Mouse (Mus musculus): ENCODE results near the gene Rps6kl1. TPM values are rescaled to one million over a fixed set of nuclear protein-coding genes. Genes with fewer than 3 reads are reported as not detected.

Gene Rps6kl1
- polyA plus RNA-seq, 1 experiment from 2014 or later, result 0.94 TPM

DNA sequence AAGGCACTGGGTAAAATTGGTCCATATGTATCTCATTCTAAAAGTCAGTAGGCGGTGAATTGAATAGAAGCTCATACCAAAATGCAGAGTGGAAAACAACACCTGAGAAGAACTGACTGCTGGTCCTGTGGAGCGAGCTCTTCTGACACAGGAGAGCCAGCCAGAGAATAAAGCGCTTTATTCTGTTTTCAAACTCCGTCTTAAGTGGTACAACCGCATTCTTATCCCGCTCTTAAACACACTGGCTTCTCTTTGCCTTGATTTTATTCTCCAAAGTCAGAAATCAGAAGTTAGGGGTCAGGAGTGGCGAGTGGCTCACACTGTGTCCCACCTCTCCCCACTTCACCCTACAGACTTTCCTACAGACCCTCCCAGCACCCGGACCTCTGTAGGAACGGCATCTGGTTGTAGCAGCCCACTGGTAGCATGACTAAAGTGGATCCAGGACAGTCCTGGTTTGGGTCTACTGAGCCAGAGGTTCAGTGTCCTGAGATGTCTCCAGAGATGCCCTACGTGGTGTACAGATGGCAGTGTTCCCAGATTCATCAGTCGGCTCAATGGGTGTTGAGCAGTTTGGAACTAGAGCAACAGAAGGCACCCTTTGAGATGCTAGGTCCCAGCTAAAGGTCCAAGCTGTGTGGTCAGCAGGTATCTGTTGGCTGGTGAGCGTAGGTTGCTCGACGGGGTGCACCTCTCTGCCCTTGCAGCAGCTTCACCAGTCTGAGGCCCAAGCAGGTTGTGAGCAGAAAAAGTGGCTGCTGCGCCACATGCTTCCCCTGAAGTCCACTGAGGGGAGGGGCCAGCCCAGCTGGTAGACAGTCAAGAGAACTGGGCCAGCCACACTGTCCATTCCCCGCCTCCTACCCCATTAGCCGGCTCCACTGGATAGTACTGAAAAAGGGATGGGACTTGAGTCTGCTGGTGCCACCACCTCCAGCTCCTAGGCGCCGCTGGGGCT lies 15.3 kb downstream of the Rps6kl1 start:
- peak; percentile 67 for ATAC-seq (ENCODE audit: low read depth)
- Histone ChIP-seq H3K4me3 (ENCODE audit: low read length) (no peak overlapping the region), H3K9me3 (ENCODE audit: control insufficient read depth, low read length) (no peaks in the 10 kb centered on the region), H3K4me1 (replicated peaks; ENCODE audit: control insufficient read depth, insufficient read depth, low read length) (peaks cover 19% of the 10 kb centered on the region), H3K36me3 (ENCODE audit: control insufficient read depth, insufficient read depth, low read length) (peaks cover 30% of the 10 kb centered on the region), H3K4me2 (ENCODE audit: low read depth, low read length) (no peak overlapping the region), H3K27ac (ENCODE audit: low read length) (peak overlapping the region; percentile 67), H3K27me3 (ENCODE audit: control insufficient read depth, insufficient read depth, low read depth, low read length) (peaks cover 2% of the 10 kb centered on the region), H3K9ac (ENCODE audit: low read length) (no peak overlapping the region)
- 49% methylated on average over 19 of the region's 19 CpGs for WGBS

- H3K27ac ChIP-seq (ENCODE audit: low read length), result peak overlapping the region; percentile 67
- no peak overlapping the region for H3K9ac ChIP-seq (ENCODE audit: low read length)
- WGBS, result 79% methylated on average over 8 of the region's 8 CpGs
- H3K36me3 ChIP-seq (ENCODE audit: control insufficient read depth, insufficient read depth, low read length), result peaks cover 45% of the 10 kb centered on the region
- no peaks in the 10 kb centered on the region for H3K9me3 ChIP-seq (ENCODE audit: control insufficient read depth, low read length)
- no peaks in the 10 kb centered on the region for H3K27me3 ChIP-seq (ENCODE audit: control insufficient read depth, insufficient read depth, low read depth, low read length)
- H3K4me1 ChIP-seq (replicated peaks; ENCODE audit: control insufficient read depth, insufficient read depth, low read length), result peaks cover 19% of the 10 kb centered on the region
- no peak for ATAC-seq (ENCODE audit: low read depth)
- no peak overlapping the region for H3K4me3 ChIP-seq (ENCODE audit: low read length)
- no peak overlapping the region for H3K4me2 ChIP-seq (ENCODE audit: low read depth, low read length)
Measured at GRCm38 (mm10) chr12:85134043-85134794, 16.8 kb downstream of the Rps6kl1 start.

GRCm38 (mm10) chr12:85131361-85131760 lies 19.7 kb downstream of the Rps6kl1 start:
- Histone ChIP-seq H3K9ac (ENCODE audit: low read length) (no peak overlapping the region), H3K36me3 (ENCODE audit: control insufficient read depth, insufficient read depth, low read length) (peaks cover 54% of the 10 kb centered on the region), H3K27me3 (ENCODE audit: control insufficient read depth, insufficient read depth, low read depth, low read length) (no peaks in the 10 kb centered on the region), H3K27ac (ENCODE audit: low read length) (no peak overlapping the region), H3K4me1 (replicated peaks; ENCODE audit: control insufficient read depth, insufficient read depth, low read length) (peaks cover 18% of the 10 kb centered on the region), H3K4me2 (ENCODE audit: low read depth, low read length) (no peak overlapping the region), H3K9me3 (ENCODE audit: control insufficient read depth, low read length) (no peaks in the 10 kb centered on the region), H3K4me3 (ENCODE audit: low read length) (no peak overlapping the region)
- WGBS, result 83% methylated on average over 6 of the region's 6 CpGs
- no peak for ATAC-seq (ENCODE audit: low read depth)

GRCm38 (mm10) chr12:85129426-85129978 lies 21.6 kb downstream of the Rps6kl1 start:
- peaks cover 3% of the 10 kb centered on the region; the same call in 1 of the 2 replicates for H3K4me1 ChIP-seq (replicated peaks; ENCODE audit: control insufficient read depth, insufficient read depth, low read length)
- no peaks in the 10 kb centered on the region for H3K27me3 ChIP-seq (ENCODE audit: control insufficient read depth, insufficient read depth, low read depth, low read length)
- WGBS, result 87% methylated on average over 9 of the region's 9 CpGs
- H3K4me3 ChIP-seq (ENCODE audit: low read length), result no peak overlapping the region
- no peak overlapping the region for H3K27ac ChIP-seq (ENCODE audit: low read length)
- H3K36me3 ChIP-seq (ENCODE audit: control insufficient read depth, insufficient read depth, low read length), result peaks cover 59% of the 10 kb centered on the region
- H3K9me3 ChIP-seq (ENCODE audit: control insufficient read depth, low read length), result no peaks in the 10 kb centered on the region
- ATAC-seq (ENCODE audit: low read depth), result no peak
- no peak overlapping the region for H3K4me2 ChIP-seq (ENCODE audit: low read depth, low read length)
- no peak overlapping the region for H3K9ac ChIP-seq (ENCODE audit: low read length)

DNA sequence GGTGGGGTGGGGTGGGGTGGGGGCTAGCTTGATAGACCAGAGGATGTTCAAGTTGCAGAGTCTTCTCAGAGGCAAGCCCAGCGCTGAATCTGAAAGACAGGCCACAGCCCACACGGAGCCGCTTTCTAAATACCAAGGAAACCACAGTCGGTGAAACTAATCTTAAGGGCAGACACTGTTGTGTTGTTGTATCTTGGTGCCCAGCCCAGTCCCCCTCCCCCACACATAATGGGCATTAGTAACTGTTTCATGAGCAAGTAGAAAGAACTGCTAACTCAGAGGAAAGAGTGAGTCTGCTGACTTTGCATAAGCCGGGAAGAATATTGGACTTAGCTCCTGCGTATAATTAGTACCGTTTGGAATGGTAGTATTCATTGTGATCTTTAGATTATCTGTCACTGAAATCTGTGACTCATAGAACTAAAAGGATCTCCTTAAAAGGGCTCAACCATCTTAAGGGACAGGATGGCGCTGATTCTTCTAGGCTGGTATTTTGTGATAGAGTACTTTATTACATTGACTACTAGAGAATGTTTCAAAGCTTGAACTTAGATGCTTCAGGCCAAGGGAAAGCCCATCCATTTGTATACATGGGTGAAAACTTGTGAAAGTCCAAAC lies 24.0 kb downstream of the Rps6kl1 start:
- 87% methylated on average over 8 of the region's 8 CpGs for WGBS
- H3K9me3 ChIP-seq (ENCODE audit: control insufficient read depth, low read length), result no peaks in the 10 kb centered on the region
- no peak overlapping the region for H3K27ac ChIP-seq (ENCODE audit: low read length)

GRCm38 (mm10) chr12:85124751-85125150 lies 26.3 kb downstream of the Rps6kl1 start:
- Histone ChIP-seq H3K4me3 (ENCODE audit: low read length) (no peak overlapping the region), H3K36me3 (ENCODE audit: control insufficient read depth, insufficient read depth, low read length) (peaks cover 54% of the 10 kb centered on the region), H3K9ac (ENCODE audit: low read length) (no peak overlapping the region), H3K4me2 (ENCODE audit: low read depth, low read length) (no peak overlapping the region), H3K27ac (ENCODE audit: low read length) (no peak overlapping the region), H3K4me1 (replicated peaks; ENCODE audit: control insufficient read depth, insufficient read depth, low read length) (no peaks in the 10 kb centered on the region), H3K27me3 (ENCODE audit: control insufficient read depth, insufficient read depth, low read depth, low read length) (no peaks in the 10 kb centered on the region), H3K9me3 (ENCODE audit: control insufficient read depth, low read length) (no peaks in the 10 kb centered on the region)
- no peak for ATAC-seq (ENCODE audit: low read depth)
- WGBS, result 93% methylated on average over 5 of the region's 5 CpGs

More for the DNA sequence above, 24.0 kb downstream of the Rps6kl1 start:
- no peaks in the 10 kb centered on the region for H3K27me3 ChIP-seq (ENCODE audit: control insufficient read depth, insufficient read depth, low read depth, low read length)
- H3K4me1 ChIP-seq (replicated peaks; ENCODE audit: control insufficient read depth, insufficient read depth, low read length), result no peaks in the 10 kb centered on the region
- H3K36me3 ChIP-seq (ENCODE audit: control insufficient read depth, insufficient read depth, low read length), result peaks cover 63% of the 10 kb centered on the region
- H3K4me3 ChIP-seq (ENCODE audit: low read length), result no peak overlapping the region
- no peak for ATAC-seq (ENCODE audit: low read depth)
- H3K4me2 ChIP-seq (ENCODE audit: low read depth, low read length), result no peak overlapping the region
- no peak overlapping the region for H3K9ac ChIP-seq (ENCODE audit: low read length)

GRCm38 (mm10) chr12:85123645-85124044 lies 27.4 kb downstream of the Rps6kl1 start:
- ATAC-seq (ENCODE audit: low read depth), result no peak
- H3K4me1 ChIP-seq (replicated peaks; ENCODE audit: control insufficient read depth, insufficient read depth, low read length), result no peaks in the 10 kb centered on the region
- no peak overlapping the region for H3K4me2 ChIP-seq (ENCODE audit: low read depth, low read length)
- H3K27me3 ChIP-seq (ENCODE audit: control insufficient read depth, insufficient read depth, low read depth, low read length), result no peaks in the 10 kb centered on the region
- no peak overlapping the region for H3K4me3 ChIP-seq (ENCODE audit: low read length)
- no peaks in the 10 kb centered on the region for H3K9me3 ChIP-seq (ENCODE audit: control insufficient read depth, low read length)
- WGBS, result 90% methylated on average over 11 of the region's 11 CpGs
- no peak overlapping the region for H3K9ac ChIP-seq (ENCODE audit: low read length)
- no peak overlapping the region for H3K27ac ChIP-seq (ENCODE audit: low read length)
- peaks cover 57% of the 10 kb centered on the region for H3K36me3 ChIP-seq (ENCODE audit: control insufficient read depth, insufficient read depth, low read length)

DNA sequence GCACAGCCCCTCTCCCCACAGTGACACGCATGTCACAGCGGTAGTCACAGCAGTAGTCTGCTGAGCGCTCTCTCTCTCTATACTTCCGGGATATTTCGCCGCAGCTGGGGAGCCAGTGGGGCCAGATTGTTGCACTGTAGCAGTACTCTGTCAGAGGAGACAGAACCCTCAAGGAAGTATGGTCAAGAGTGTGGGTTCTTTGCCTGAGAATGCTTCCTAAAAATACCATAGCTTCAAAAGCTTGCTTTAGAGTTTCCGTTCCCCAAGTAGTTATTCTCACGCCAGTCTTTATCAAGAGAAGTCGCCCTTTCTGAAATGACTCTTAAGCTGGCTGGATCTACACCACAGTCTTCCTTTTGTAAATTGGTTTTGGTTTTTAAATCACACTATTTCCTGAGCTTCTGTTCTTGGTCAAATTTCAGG lies 27.9 kb downstream of the Rps6kl1 start:
- ATAC-seq (ENCODE audit: low read depth), result no peak
- WGBS, result 95% methylated on average over 9 of the region's 9 CpGs
- Histone ChIP-seq H3K4me2 (ENCODE audit: low read depth, low read length) (no peak overlapping the region), H3K9ac (ENCODE audit: low read length) (no peak overlapping the region), H3K27me3 (ENCODE audit: control insufficient read depth, insufficient read depth, low read depth, low read length) (no peaks in the 10 kb centered on the region), H3K4me1 (replicated peaks; ENCODE audit: control insufficient read depth, insufficient read depth, low read length) (no peaks in the 10 kb centered on the region), H3K9me3 (ENCODE audit: control insufficient read depth, low read length) (no peaks in the 10 kb centered on the region), H3K27ac (ENCODE audit: low read length) (no peak overlapping the region), H3K36me3 (ENCODE audit: control insufficient read depth, insufficient read depth, low read length) (peaks cover 55% of the 10 kb centered on the region), H3K4me3 (ENCODE audit: low read length) (no peak overlapping the region)
